2 mouse cellular contexts compared by ENCODE assay signal in genomic region chr6:115871318-115871717, GRCm38 (mm10). TPM values are rescaled to one million over a fixed set of nuclear protein-coding genes. Genes with fewer than 3 reads are reported as not detected.
"Had no signal": no experiment of that assay in that cellular context is flagged by ENCODE, and none has a peak within 500 bp of the region (broad histone marks: within the 10 kb centered on the region; RNA-seq: fewer than 3 reads in every experiment).

No protein-coding gene starts in this region.

RNA-seq across cellular contexts. Expression of gene Efcab12, which starts 33.1 kb away (rescaled TPM):
- total RNA-seq: gastrocnemius, adult 2 months had no signal
- polyA plus RNA-seq: erythroblast, embryonic 14.5 days had no signal
